Mouse (Mus musculus) stomach, embryonic 14.5 days (tissue): ENCODE measurements around the gene Sdccag8. TPM values are rescaled to one million over a fixed set of nuclear protein-coding genes. Genes with fewer than 3 reads are reported as not detected.

Experiments
- ATAC-seq: fragments of 200-750 bp; cut with Nextera tagmentation; 2 replicates; pipeline ENCODE4 v1.8.0; 2017; ENCODE audit warnings: low read depth, moderate TSS enrichment; ENCODE audit not compliant: insufficient number of reproducible peaks, insufficient read depth, low FRiP score
- H3K27ac ChIP-seq: fragments of 300-500 bp; sonication (generic); 2 replicates; pipeline ENCODE4 v1.5.1; 2014; ENCODE audit warnings: mild to moderate bottlenecking, low read length, moderate library complexity, mixed read lengths
- H3K27me3 ChIP-seq: fragments of 300-500 bp; sonication (generic); 2 replicates; pipeline ENCODE4 v1.6.1; 2014; ENCODE audit warnings: low read length, control low read depth, mixed read lengths; ENCODE audit not compliant: control insufficient read depth, insufficient read depth
- H3K36me3 ChIP-seq: fragments of 300-500 bp; sonication (generic); 2 replicates; pipeline ENCODE4 v1.6.1; 2014; ENCODE audit warnings: mild to moderate bottlenecking, control low read depth, low read length, moderate library complexity, mixed read lengths; ENCODE audit not compliant: control insufficient read depth, insufficient read depth
- H3K4me1 ChIP-seq: fragments of 300-500 bp; sonication (generic); 2 replicates; pipeline ENCODE4 v1.6.1; 2014; ENCODE audit warnings: low read length, control low read depth, mixed read lengths; ENCODE audit not compliant: control insufficient read depth, insufficient read depth
- H3K4me2 ChIP-seq: fragments of 300-500 bp; sonication (generic); replicated peaks from 2 replicates; pipeline ENCODE4 v1.6.1; 2014; ENCODE audit warnings: low read depth, low read length, control low read depth
- H3K4me3 ChIP-seq: fragments of 300-500 bp; sonication (generic); 2 replicates; pipeline ENCODE4 v1.5.1; 2014; ENCODE audit warnings: low read depth, low read length, control low read depth
- H3K9ac ChIP-seq: fragments of 300-500 bp; sonication (generic); replicated peaks from 2 replicates; pipeline ENCODE4 v1.6.1; 2014; ENCODE audit warnings: low read depth, mild to moderate bottlenecking, control low read depth, low read length, moderate library complexity, mixed read lengths
- H3K9me3 ChIP-seq: fragments of 300-500 bp; sonication (generic); 2 replicates; pipeline ENCODE4 v1.6.1; 2016; ENCODE audit warnings: low read depth, low read length, control low read depth; ENCODE audit not compliant: control insufficient read depth
- WGBS: fragments of 180-500 bp; shearing (Covaris S2); extraction: QIAGEN DNeasy Blood & Tissue Kit; methylation state at CpG from one replicate; pipeline ENCODE4 v1.1.7; 2014; 5-methylcytosine and 5-hydroxymethylcytosine counted together
- microRNA counts: library from miRNA; unstranded; fragments of <30 nt; microRNA quantifications from one replicate; lab custom pipeline; 2016
- microRNA-seq: library from miRNA; unstranded; fragments of <30 nt; microRNA quantifications from one replicate; pipeline ENCODE4, GENCODE M21; 2016
- polyA plus RNA-seq: library from polyadenylated mRNA; unstranded; fragments of >200 nt; fragmentation: Nextera tagmentation; extraction: Ambion mirVana; gene quantifications from 2 replicates; pipeline ENCODE4 v1.2.1, GENCODE M21; 2014

Gene Sdccag8
- polyA plus RNA-seq, 1 experiment from 2014 or later = 17.6 TPM

GRCm38 (mm10) chr1:177069161-177069560 is 254.7 kb downstream of the Sdccag8 start:
- no peaks in the 10 kb centered on the region for H3K9me3 ChIP-seq
- ATAC-seq = no peak
- no peak overlapping the region for H3K9ac ChIP-seq
- H3K27ac ChIP-seq = no peak overlapping the region
- no peaks in the 10 kb centered on the region for H3K4me1 ChIP-seq
- no peak overlapping the region for H3K4me3 ChIP-seq
- no peaks in the 10 kb centered on the region for H3K27me3 ChIP-seq
- H3K4me2 ChIP-seq = no peak overlapping the region
- H3K36me3 ChIP-seq = no peaks in the 10 kb centered on the region
- 89% methylated on average over 2 of the region's 2 CpGs for WGBS

MicroRNAs encoded within 50 kb of the gene (microRNA counts, 519-probe panel; counts per million panel counts)
- microRNA mmu-miR-350 (lab: Ali Mortazavi, UCI) = 3,594 counts per million, percentile 71 among the panel's probes with 10 or more counts

Small RNAs within 50 kb of the gene (microRNA-seq; reads per million reads assigned to microRNA genes)
- gene Gm25993 (not detected), gene Mir350 (241 reads per million, percentile 58 among the genes with 10 or more reads in this experiment)

Other genes with a start within 250 kb of the Sdccag8 start
- gene Cep170, start 593 bp upstream of the Sdccag8 start, polyA plus RNA-seq = 34.8 and 37.6 TPM in 2 replicates